Mouse (Mus musculus): ENCODE data around the gene Nek2. TPM values are rescaled to one million over a fixed set of nuclear protein-coding genes. Genes with fewer than 3 reads are reported as not detected.

Nek2 gene
- polyA plus RNA-seq, 1 experiment from 2014 or later, result 14.7 TPM

DNA sequence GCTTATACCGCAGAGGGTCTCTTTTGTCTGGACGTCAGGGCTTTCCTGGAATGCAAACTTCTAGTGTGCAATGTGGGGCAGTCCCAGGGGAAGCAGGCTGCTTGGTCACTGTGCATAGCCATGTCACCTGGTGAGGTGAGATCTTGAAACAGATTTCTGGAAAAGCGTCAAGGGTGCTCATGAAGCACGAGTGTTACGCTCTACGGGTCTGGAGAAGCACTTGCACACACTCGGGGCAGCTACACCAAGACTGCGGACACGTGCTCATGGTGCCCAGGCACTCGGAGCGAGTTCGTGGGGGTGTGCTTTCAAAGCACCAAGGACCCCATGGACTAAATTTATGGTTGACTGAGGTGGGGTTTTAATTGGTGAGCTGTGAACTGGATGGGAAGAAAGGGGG lies 9.5 kb upstream of the Nek2 start:
- TF ChIP-seq CTCF (IDR thresholded peaks at IDR 0.05; ENCODE audit: low read depth) (no peak), EP300 (IDR thresholded peaks at IDR 0.05; ENCODE audit: low read depth) (no peak)
- H3K27ac ChIP-seq (ENCODE audit: low read depth), result no peak overlapping the region

DNA sequence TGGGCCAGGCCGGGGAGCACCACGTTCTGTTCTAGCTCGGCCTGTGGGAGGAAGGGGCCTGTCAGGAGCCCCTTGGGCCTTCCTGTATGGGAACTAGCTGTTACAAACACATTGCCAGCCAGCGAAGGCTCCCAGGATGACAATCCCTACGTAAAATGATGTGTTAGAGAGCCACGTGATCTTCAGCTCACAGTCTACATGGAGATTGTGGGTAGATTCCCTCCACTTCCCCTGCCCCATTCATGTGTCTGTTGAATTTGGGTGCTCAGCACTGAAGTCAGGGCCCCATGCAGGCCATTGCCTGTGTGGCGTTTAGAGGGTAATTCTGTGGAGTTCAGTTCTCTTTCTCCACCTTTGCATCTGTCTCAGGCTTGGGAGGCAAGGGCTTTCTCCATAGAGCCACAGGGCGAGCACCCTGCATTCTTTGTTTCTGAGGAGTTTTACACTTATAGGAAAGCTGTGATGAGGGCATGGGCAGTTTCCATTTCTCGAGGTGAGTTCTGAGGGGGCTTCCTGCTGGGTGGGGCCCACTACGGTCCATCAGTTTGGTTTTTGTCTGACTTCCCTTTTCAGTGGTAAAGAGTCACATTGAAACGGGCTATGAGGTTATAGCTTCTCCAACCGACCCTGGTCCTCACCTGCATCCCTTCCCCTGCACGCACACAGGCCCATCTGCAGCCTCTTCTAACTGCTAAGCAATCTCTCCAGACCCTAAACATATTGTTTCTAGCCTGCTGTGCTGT lies 8.1 kb upstream of the Nek2 start:
- Histone ChIP-seq H3K36me3 (replicated peaks; ENCODE audit: insufficient read depth, low read length) (no peaks in the 10 kb centered on the region), H3K9me3 (ENCODE audit: low read length) (no peaks in the 10 kb centered on the region), H3K9ac (replicated peaks) (no peak overlapping the region), H3K4me1 (ENCODE audit: insufficient read depth) (peaks cover 2% of the 10 kb centered on the region; the same call in 1 of the 2 replicates), H3K4me3 (ENCODE audit: low read depth, low read length) (no peak overlapping the region), H3K27ac (ENCODE audit: low read depth) (peak overlapping the region; percentile 72), H3K4me2 (ENCODE audit: low read depth, low read length) (no peak overlapping the region), H3K27me3 (ENCODE audit: insufficient read depth, low read length) (no peaks in the 10 kb centered on the region)
- 51% methylated on average over 13 of the region's 13 CpGs for WGBS (ENCODE audit: insufficient replicate concordance)
- TF ChIP-seq CTCF (IDR thresholded peaks at IDR 0.05; ENCODE audit: low read depth) (no peak), EP300 (IDR thresholded peaks at IDR 0.05; ENCODE audit: low read depth) (no peak)
- ATAC-seq (0 out of 2 replicates have a peak, but pooled peaks have one; percentile 18), DNase-seq (no peak)

More for the DNA sequence above, 9.5 kb upstream of the Nek2 start:
- no peak overlapping the region for H3K4me2 ChIP-seq (ENCODE audit: low read depth, low read length)
- H3K9me3 ChIP-seq (ENCODE audit: low read length), result no peaks in the 10 kb centered on the region
- H3K4me1 ChIP-seq (ENCODE audit: insufficient read depth), result peaks cover 2% of the 10 kb centered on the region; the same call in 1 of the 2 replicates
- H3K36me3 ChIP-seq (replicated peaks; ENCODE audit: insufficient read depth, low read length), result no peaks in the 10 kb centered on the region
- H3K9ac ChIP-seq (replicated peaks), result no peak overlapping the region
- H3K27me3 ChIP-seq (ENCODE audit: insufficient read depth, low read length), result no peaks in the 10 kb centered on the region
- H3K4me3 ChIP-seq (ENCODE audit: low read depth, low read length), result no peak overlapping the region
- no peak for ATAC-seq
- WGBS (ENCODE audit: insufficient replicate concordance), result 84% methylated on average over 12 of the region's 12 CpGs
- no peak for DNase-seq

DNA sequence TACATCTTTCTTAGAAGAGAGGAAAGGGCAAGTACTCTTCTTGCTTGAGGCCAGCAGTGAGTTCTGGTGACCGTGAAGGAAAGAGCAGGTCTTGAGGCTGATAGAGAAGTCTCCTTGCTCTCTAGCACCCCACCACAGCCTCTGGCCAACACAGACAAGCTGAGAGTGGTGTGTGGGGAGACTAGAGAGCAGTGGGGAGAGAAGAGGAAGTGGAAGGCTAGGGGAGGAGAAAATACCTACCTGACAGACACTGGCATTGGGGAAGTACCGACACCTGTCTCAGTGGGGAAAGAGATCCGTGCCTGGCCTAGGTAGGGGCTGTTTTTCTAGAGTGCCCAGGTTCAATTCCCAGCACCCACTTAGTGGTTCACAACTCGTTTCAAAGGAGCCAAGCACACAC lies 7.0 kb upstream of the Nek2 start:
- WGBS (ENCODE audit: insufficient replicate concordance), result 34% methylated on average over 4 of the region's 4 CpGs
- Histone ChIP-seq H3K4me2 (ENCODE audit: low read depth, low read length) (no peak overlapping the region), H3K9me3 (ENCODE audit: low read length) (no peaks in the 10 kb centered on the region), H3K4me1 (ENCODE audit: insufficient read depth) (peaks cover 2% of the 10 kb centered on the region; the same call in 1 of the 2 replicates), H3K27me3 (ENCODE audit: insufficient read depth, low read length) (no peaks in the 10 kb centered on the region), H3K9ac (replicated peaks) (no peak overlapping the region), H3K36me3 (replicated peaks; ENCODE audit: insufficient read depth, low read length) (no peaks in the 10 kb centered on the region), H3K27ac (ENCODE audit: low read depth) (peak overlapping the region; percentile 48; the same call in 1 of the 2 replicates), H3K4me3 (ENCODE audit: low read depth, low read length) (no peak overlapping the region)
- ATAC-seq (no peak), DNase-seq (no peak)
- TF ChIP-seq CTCF (IDR thresholded peaks at IDR 0.05; ENCODE audit: low read depth) (peak; percentile 37), EP300 (IDR thresholded peaks at IDR 0.05; ENCODE audit: low read depth) (no peak)

DNA sequence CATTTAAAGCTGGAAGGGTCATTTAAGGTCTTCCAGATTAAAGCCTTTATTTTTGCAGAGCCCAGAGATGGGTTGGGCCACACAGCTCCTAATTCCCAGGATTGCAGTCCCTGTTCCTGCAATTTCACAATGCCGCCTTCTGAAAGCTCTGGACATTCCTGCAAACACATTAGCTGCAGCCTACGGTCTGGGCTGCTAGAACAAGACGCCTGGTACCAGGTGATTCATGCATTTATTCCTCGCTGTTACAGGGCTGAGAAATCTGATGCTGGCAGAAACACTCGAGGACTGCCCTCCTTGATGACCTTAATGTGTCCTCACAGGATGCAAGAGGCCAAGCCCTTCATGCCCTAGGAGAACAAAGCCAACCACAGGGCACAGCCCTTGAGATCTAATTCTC lies 6.3 kb upstream of the Nek2 start:
- no peak overlapping the region for H3K4me2 ChIP-seq (ENCODE audit: low read depth, low read length)
- no peaks in the 10 kb centered on the region for H3K9me3 ChIP-seq (ENCODE audit: low read length)
- H3K27me3 ChIP-seq (ENCODE audit: insufficient read depth, low read length), result no peaks in the 10 kb centered on the region
- H3K4me3 ChIP-seq (ENCODE audit: low read depth, low read length), result no peak overlapping the region
- TF ChIP-seq EP300 (IDR thresholded peaks at IDR 0.05; ENCODE audit: low read depth), result no peak
- no peak for TF ChIP-seq CTCF (IDR thresholded peaks at IDR 0.05; ENCODE audit: low read depth)
- no peaks in the 10 kb centered on the region for H3K36me3 ChIP-seq (replicated peaks; ENCODE audit: insufficient read depth, low read length)
- H3K27ac ChIP-seq (ENCODE audit: low read depth), result no peak overlapping the region
- WGBS (ENCODE audit: insufficient replicate concordance), result 62% methylated on average over 5 of the region's 5 CpGs
- H3K4me1 ChIP-seq (ENCODE audit: insufficient read depth), result peaks cover 2% of the 10 kb centered on the region; the same call in 1 of the 2 replicates
- H3K9ac ChIP-seq (replicated peaks), result no peak overlapping the region
- no peak for ATAC-seq
- DNase-seq, result no peak

DNA sequence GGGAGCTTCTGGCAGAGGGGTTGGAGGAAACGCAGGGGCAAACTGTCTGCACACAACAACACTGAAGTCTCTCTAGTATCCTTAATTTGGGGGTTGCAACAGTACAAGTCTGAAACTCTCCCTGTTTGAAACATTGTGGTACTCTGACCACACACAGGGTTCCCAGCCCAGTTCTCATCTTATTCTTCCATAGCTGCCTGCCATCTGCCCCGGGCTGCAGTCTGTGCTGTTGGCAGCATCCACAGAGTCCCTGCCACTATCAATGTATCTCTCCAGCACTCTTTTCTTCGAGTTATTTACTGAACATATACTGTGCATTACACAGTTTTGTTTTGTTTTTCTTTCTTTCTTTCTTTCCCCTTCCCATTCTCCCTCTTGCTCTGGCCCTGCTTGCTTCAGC lies 4.6 kb upstream of the Nek2 start:
- Histone ChIP-seq H3K27ac (ENCODE audit: low read depth) (no peak overlapping the region), H3K9me3 (ENCODE audit: low read length) (no peaks in the 10 kb centered on the region), H3K36me3 (replicated peaks; ENCODE audit: insufficient read depth, low read length) (no peaks in the 10 kb centered on the region), H3K4me2 (ENCODE audit: low read depth, low read length) (no peak overlapping the region), H3K9ac (replicated peaks) (no peak overlapping the region), H3K27me3 (ENCODE audit: insufficient read depth, low read length) (no peaks in the 10 kb centered on the region), H3K4me1 (ENCODE audit: insufficient read depth) (peaks cover 7% of the 10 kb centered on the region), H3K4me3 (ENCODE audit: low read depth, low read length) (no peak overlapping the region)
- ATAC-seq, result no peak
- DNase-seq, result no peak
- TF ChIP-seq EP300 (IDR thresholded peaks at IDR 0.05; ENCODE audit: low read depth) (no peak), CTCF (IDR thresholded peaks at IDR 0.05; ENCODE audit: low read depth) (no peak)
- WGBS (ENCODE audit: insufficient replicate concordance), result 85% methylated on average over 3 of the region's 3 CpGs

DNA sequence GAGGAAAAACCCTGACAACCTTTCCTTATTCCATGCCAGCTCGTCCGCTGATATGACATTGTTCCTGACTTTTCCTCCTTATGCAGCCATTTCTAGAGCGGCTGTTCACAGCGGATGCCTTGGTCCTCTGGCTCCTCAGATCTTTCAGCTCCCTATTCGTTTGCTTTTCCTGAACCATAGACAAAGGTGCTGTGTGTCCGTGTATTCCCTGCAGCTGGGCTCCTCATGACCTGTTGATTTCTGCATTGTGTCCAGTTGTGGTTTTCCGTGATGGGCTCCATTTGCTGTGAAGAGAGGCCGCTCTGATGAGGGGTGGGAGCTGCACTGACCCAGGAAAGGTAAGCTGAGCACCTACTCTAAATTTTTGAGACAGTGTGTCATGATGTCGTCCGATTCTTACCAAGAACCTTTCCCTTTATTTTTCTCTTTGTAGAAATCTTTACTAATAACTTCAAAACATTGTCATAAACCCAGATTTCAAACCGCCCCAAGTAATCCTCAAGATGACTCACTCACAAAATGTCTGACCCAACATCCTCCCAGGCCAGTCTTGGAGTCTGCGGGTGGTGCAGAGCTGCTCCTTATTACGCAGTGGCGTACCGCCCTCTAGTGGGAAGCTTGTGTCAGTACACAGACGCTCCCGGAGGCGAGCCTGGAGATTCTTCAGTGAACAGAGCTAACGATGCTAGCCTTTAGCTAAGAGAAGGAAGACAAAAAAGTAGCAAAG lies 3.7 kb upstream of the Nek2 start:
- no peak overlapping the region for H3K9ac ChIP-seq (replicated peaks)
- H3K9me3 ChIP-seq (ENCODE audit: low read length), result no peaks in the 10 kb centered on the region
- H3K27me3 ChIP-seq (ENCODE audit: insufficient read depth, low read length), result no peaks in the 10 kb centered on the region
- no peak overlapping the region for H3K4me3 ChIP-seq (ENCODE audit: low read depth, low read length)
- peaks cover 16% of the 10 kb centered on the region for H3K4me1 ChIP-seq (ENCODE audit: insufficient read depth)
- no peak overlapping the region for H3K4me2 ChIP-seq (ENCODE audit: low read depth, low read length)
- 0 out of 2 replicates have a peak, but pooled peaks cover 4% of the 10 kb centered on the region for H3K36me3 ChIP-seq (replicated peaks; ENCODE audit: insufficient read depth, low read length)
- H3K27ac ChIP-seq (ENCODE audit: low read depth), result no peak overlapping the region
- WGBS (ENCODE audit: insufficient replicate concordance), result 39% methylated on average over 19 of the region's 19 CpGs
- peak; percentile 85 for DNase-seq
- ATAC-seq, result peak; percentile 46
- TF ChIP-seq CTCF (IDR thresholded peaks at IDR 0.05; ENCODE audit: low read depth), result peak; percentile 98
- no peak for TF ChIP-seq EP300 (IDR thresholded peaks at IDR 0.05; ENCODE audit: low read depth)
